Comparison of ENCODE assay signal across 14 mouse cellular contexts in genomic region chr7:105475396-105475949, GRCm38 (mm10). TPM values are rescaled to one million over a fixed set of nuclear protein-coding genes. Genes with fewer than 3 reads are reported as not detected.
DNase-seq lines count a peak whose midpoint lies in the region; TF ChIP-seq lines count a peak whose summit lies in the region.
"Had no signal": no experiment of that assay in that cellular context is flagged by ENCODE, and none has a peak within 500 bp of the region (broad histone marks: within the 10 kb centered on the region; RNA-seq: fewer than 3 reads in every experiment).

No protein-coding gene starts in this region.

- no peak for TF ChIP-seq POLR2A in kidney, adult 2 months (IDR thresholded peaks at IDR 0.05; ENCODE audit: low read depth, low read length)

- no peak for TF ChIP-seq CTCF in kidney, adult 2 months (conservative IDR thresholded peaks at IDR 0.05; ENCODE audit: insufficient read depth, insufficient read length, low read depth, low read length)

- no peak overlapping the region for H3K4me3 ChIP-seq in kidney, adult 2 months (ENCODE audit: insufficient read depth, low read depth, low read length)
- H3K4me3 ChIP-seq: limb, embryonic 10.5 days; midbrain, embryonic 13.5 days; neural tube, embryonic 13.5 days had no signal

- H3K27ac ChIP-seq in kidney, adult 2 months (ENCODE audit: insufficient read depth, low read depth, low read length) = 0 out of 2 replicates have a peak overlapping the region, but pooled peaks have one; percentile 46
- H3K27ac ChIP-seq: limb, embryonic 10.5 days; midbrain, embryonic 13.5 days; neural tube, embryonic 13.5 days had no signal

- no peaks in the 10 kb centered on the region for H3K36me3 ChIP-seq in kidney, adult 2 months (ENCODE audit: control insufficient read depth, insufficient read depth, low read length)
- H3K36me3 ChIP-seq: limb, embryonic 10.5 days; midbrain, embryonic 13.5 days; neural tube, embryonic 13.5 days had no signal

- peak; percentile 52 for DNase-seq in kidney, adult 2 months
- no peak for DNase-seq in kidney, postnatal 10 days
- DNase-seq in lung, postnatal 36 days = peak; percentile 11
- no peak for DNase-seq in lung, postnatal 4 days
- DNase-seq in heart, adult 9 months (ENCODE audit: low spot score in 2 of 2) = peak; percentile 27 to 47
- DNase-seq in spleen, adult 18-20 months = no peak
- DNase-seq in cerebellum, postnatal 36 days = no peak
- DNase-seq: cerebellum, adult 11-12 months; embryo, embryonic 11 days; lung, adult 18-20 months had no signal

- H3K4me1 ChIP-seq in kidney, adult 2 months (ENCODE audit: control insufficient read depth, insufficient read depth, low read length) = peaks cover 8% of the 10 kb centered on the region
- H3K4me1 ChIP-seq: limb, embryonic 10.5 days; midbrain, embryonic 13.5 days had no signal

- 70% methylated on average over 7 of the region's 7 CpGs for whole genome bisulfite sequencing in kidney, adult 2 months

- no peaks in the 10 kb centered on the region for H3K27me3 ChIP-seq in kidney, adult 2 months (replicated peaks; ENCODE audit: control insufficient read depth, insufficient read depth, low read length)

RNA-seq across cellular contexts. Expression of gene Cavin3, which starts 6.6 kb away (rescaled TPM):
- polyA plus RNA-seq in kidney, adult 2 months (2012; rRNA removed) = 21.4 and 27.9 TPM in 2 replicates
- polyA plus RNA-seq: inflammation-experienced regulatory T-cells, adult 6 months had no signal

RNA-seq across cellular contexts. Expression of gene Cckbr, which starts 49.9 kb away (rescaled TPM):
- 0.14 and 0.22 TPM in 2 replicates for polyA plus RNA-seq in kidney, adult 2 months (2012; rRNA removed)
- polyA plus RNA-seq: inflammation-experienced regulatory T-cells, adult 6 months had no signal

Comparison
In these comparisons a context has a peak if more than half of its experiments do, and no peak if none do; other contexts are left out.
1. DNase-seq: peak in kidney, adult 2 months (single experiment), lung, postnatal 36 days (single experiment) and heart, adult 9 months (2 of 2); none in kidney, postnatal 10 days (single experiment), lung, postnatal 4 days (0 of 2), spleen, adult 18-20 months (0 of 2) and cerebellum, postnatal 36 days (0 of 2).